Mouse (Mus musculus) spleen, adult 12 weeks (tissue): ENCODE measurements around the gene Chrne.

Experiments
- DNase-seq: peaks from one replicate; pipeline ENCODE4 v3.0.0; 2022; ENCODE audit warnings: low spot score

Gene Chrne

GRCm38 (mm10) chr11:70652029-70652883, 33.2 kb upstream of the Chrne start:
- no peak for DNase-seq

GRCm38 (mm10) chr11:70651391-70651790, 32.4 kb upstream of the Chrne start:
- DNase-seq = no peak

DNA sequence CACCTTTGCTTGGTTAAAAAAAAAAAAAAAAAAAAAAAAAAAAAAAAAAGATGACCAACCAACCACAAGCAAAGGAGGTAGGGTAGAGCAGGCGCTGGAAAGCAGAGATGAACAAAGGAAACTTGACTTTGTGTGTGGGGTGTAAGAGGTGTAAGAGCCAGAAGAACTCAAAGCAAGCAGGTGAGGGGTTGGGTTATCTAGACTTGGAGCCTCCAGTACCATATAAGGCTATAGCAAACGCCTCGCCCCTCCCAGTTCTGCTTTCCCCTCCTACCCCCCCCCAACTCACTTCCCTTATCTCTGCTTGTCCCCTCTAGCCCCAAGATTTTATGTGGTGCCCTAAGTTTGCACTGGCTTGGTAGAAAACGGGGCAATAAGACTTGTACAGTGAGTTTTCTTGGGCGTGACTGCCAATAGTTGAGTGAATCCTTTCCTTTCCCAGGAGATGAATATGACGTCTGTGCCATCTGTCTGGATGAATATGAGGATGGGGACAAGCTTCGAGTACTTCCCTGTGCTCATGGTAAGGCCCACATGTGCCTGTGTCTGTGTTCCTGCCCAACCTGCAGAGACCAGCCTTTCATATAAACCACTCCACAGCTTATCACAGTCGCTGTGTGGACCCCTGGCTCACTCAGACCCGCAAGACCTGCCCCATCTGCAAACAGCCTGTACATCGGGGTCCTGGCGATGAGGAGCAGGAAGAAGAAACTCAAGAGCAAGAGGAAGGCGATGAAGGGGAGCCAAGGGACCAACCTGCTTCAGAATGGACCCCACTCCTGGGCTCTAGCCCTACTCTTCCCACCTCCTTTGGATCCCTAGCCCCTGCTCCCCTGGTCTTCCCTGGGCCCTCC, 31.5 kb upstream of the Chrne start:
- no peak for DNase-seq

DNA sequence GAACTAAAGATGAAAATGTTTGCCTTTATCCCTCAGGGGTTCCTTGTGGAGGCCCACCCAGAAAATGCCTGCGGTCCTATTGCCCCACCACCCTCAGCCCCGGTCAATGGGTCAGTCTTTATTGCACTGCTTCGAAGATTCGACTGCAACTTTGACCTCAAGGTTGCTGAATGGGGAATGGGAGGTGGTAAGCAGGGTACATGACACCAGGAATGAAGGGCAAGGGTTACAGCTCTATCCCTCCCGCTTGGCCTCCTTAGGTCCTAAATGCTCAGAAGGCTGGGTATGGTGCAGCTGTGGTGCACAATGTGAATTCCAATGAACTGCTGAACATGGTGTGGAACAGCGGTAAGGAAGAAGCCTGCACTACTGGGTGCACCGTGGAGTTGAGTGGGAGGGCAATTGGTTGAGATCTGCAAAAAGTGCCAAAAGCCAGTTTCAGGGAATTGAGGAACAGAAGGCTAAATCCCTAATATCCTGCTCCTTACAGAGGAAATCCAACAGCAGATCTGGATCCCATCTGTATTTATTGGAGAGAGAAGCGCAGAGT, 30.2 kb upstream of the Chrne start:
- no peak for DNase-seq

GRCm38 (mm10) chr11:70648512-70648911, 29.5 kb upstream of the Chrne start:
- no peak for DNase-seq

DNA sequence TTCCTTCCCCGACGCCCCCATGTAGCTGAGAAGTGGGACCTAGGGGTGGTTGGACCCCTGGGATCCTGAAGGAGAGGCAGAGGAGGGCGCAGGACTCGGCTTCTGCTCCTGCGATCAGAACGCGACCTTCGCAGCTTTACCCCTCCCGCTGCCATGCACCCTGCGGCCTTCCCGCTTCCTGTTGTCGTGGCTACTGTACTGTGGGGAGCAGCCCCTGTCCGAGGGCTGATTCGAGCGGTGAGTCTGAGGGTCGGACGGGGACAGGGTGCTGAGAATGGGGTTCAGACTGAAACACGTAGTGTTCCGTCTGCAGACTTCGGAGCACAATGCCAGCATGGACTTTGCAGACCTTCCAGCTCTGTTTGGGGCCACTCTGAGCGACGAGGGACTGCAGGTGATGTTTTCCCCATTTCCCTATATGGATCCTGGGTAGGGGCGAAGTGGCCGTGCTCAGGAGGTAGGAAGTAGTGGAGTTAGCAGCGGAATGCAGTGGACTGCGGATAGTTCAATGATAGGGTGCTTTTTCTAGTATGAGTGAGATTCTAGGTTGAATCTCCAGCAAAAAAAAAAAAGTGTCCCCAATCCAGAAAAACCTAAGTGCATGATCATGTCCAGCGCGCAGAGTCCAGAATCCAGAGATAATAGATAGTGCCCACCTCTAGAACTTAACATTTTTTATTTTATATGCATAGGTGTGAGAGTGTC, 28.9 kb upstream of the Chrne start:
- peak; percentile 46 for DNase-seq

GRCm38 (mm10) chr11:70646691-70647650, 28.0 kb upstream of the Chrne start, which contains the start of the genes Rnf167 and Slc25a11:
Rnf167 (plus strand) TSS chr11:70647235.
Slc25a11 (minus strand) TSS chr11:70647479.
- DNase-seq = peak; percentile 91

DNA sequence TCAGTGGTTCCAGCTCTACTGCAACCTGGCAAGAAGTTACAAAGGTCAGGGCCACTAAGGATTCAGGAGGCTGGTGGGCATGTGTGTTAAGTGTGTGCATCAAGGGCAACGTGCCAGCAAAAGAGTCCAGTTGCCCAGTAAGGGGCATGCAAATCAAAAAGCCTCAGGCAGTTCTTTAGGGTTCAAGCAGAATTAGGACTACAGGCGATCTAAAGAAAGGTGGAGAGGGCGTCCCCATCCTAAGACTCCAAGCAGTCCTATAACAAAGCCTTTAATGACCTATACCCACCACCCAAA, 27.2 kb upstream of the Chrne start:
- DNase-seq = no peak

GRCm38 (mm10) chr11:70645461-70646258, 26.6 kb upstream of the Chrne start:
- DNase-seq = no peak

DNA sequence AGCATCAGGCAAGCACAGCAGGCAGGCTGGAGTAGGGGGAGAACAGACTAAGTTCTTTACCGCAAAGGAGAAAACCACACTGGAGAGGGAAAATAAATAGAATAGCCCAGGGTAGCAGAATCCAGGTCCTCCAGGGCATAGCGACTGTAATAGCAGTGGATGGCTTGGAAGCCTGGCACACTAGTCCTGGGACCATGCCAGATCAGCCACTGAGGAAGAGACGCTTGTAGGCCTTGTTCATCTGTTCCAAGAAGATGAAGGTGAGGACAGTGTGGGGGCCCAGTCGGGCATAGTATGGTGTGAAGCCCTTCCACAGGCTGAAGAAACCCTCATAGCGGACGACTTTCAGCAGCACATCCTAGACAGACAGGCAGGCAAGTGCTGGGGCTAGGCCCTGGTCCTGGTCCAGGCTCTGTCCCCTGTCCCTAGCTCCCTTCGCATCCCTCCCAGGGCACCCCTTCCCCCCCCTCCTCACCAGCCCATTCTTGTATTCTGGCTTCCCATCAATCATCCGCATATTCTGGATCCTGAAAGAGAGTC, 25.6 kb upstream of the Chrne start:
- DNase-seq = no peak

GRCm38 (mm10) chr11:70643051-70643450, 24.0 kb upstream of the Chrne start:
- DNase-seq = no peak

DNA sequence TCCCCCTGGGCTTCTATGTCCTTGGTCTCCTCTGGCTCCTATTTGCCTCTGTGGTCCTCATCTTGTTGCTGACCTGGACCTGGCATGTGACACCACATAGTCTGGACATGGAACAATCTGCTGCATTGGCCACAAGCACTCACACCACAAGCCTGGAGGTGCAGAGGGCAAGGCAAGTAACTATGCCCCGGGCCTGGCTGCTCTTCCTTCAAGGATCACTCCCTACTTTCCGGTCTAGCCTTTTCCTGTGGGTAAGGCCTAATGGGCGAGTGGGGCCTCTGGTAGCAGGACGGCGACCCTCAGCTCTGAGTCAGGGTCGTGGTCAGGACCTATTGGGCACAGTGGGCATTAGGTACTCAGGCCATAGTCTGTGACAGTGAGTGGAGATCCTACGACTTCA, 22.2 kb upstream of the Chrne start:
- no peak for DNase-seq

DNA sequence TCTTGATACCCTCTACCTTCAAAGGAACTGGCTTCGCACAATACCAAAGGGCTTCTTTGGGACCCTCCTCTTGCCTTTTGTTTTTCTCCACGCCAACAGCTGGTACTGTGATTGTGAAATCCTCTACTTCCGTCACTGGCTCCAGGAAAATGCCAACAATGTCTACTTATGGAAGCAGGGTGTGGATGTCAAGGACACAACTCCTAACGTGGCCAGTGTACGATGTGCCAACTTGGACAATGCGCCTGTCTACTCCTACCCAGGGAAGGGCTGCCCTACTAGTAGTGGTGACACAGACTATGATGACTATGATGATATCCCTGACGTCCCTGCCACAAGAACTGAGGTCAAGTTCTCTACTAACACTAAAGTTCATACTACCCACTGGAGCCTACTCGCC, 21.0 kb upstream of the Chrne start:
- no peak for DNase-seq

DNA sequence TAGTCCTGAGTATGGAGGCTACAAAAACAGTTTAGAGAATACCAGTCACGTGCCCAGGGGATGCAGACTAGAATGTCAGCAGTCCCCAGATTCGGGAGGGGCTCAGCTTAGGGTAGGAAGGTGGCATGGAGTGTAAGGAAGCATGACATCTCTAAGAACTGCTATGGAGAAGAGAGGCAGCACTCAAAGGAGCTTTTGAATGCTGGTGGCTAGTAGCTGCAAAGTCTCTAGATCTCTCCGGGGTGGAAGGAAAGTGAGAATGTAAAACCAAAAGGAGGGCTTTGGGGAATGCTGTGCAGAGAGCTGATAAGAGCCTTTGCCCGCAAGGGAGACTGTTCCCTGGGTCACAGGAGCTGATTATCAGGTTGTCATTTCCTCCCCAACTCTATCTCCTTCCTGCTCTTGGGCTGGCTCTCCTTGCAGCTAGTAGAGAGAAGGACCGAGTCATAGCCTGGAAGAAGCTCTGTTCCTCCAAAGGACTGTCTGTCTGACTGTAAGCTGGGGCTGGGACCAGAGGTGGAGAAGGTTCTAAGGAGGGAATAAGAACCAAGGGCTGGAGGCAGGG, 19.8 kb upstream of the Chrne start, which contains the start of gene Gp1ba:
Gene Gp1ba (plus strand): TSS at position 409 of the 565 bp plus-strand sequence.
- no peak for DNase-seq

GRCm38 (mm10) chr11:70638293-70638692, 19.3 kb upstream of the Chrne start:
- DNase-seq = no peak

DNA sequence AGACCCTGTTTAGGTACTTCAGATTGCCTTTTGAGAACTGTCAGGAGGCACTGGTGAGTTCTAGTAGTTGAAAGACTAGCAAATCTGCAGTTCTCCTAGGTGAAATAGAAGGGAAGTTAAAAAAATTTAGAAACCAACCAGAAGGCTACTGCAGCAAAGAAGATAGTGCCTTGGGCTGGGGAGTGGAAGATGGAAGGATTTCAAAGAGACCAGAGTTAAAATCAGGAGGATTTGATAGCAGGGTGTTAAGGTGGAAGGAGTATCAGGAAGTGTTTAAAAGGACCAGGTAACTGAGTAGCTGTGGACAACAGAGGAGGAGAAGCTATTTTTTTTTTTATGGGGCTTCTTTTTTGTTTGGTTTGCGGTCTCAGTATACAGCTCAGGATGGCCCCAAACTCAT, 18.7 kb upstream of the Chrne start:
- no peak for DNase-seq

- DNase-seq = no peak
Observed at GRCm38 (mm10) chr11:70635601-70636000, 16.6 kb upstream of the Chrne start.

- no peak for DNase-seq
Observed at GRCm38 (mm10) chr11:70630129-70630528, 11.1 kb upstream of the Chrne start.

GRCm38 (mm10) chr11:70629557-70629956, 10.5 kb upstream of the Chrne start:
- DNase-seq = no peak

- DNase-seq = no peak
Observed at GRCm38 (mm10) chr11:70628431-70628830, 9.4 kb upstream of the Chrne start.
